Mouse (Mus musculus) thymus, postnatal 0 days (tissue): ENCODE results near the gene Ergic1. TPM values are rescaled to one million over a fixed set of nuclear protein-coding genes. Genes with fewer than 3 reads are reported as not detected.
A peak's percentile ranks its signal among the peaks of the same experiment; 100 is the strongest.

Experiments
- DNase-seq: peaks from one replicate; pipeline ENCODE4 v3.0.0-alpha.2; 2015; ENCODE audit warnings: low spot score
- polyA plus RNA-seq: library from polyadenylated mRNA; unstranded; fragments of >200 nt; fragmentation: Nextera tagmentation; extraction: Ambion mirVana; gene quantifications from 2 replicates; pipeline ENCODE4 v1.2.1, GENCODE M21; 2015

Gene Ergic1
- polyA plus RNA-seq, 1 experiment from 2014 or later, result 64.6 TPM

DNA sequence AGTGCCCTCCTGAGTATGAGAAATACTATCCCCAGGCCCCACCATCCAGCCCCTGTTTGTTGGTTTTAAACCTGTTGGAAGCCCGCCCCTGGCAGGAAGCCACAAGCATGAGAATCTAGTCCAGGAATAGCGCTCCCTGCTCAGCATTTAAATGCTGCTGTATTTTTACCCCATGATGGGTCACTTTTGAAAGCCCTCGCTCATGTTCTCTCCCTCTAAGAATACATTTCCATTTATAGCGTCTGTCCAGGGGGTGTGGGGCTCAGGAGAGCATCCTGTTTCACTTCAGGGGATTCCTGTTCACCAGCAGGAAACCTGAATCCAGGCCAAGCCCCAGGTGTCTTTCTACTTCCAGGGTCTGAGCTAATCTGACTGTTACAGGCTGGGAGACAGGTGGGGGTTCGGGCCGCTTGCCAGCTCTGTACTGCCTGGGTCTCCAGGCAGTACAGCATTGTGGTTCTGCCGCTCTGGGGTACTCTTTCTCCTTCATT is 34.9 kb downstream of the Ergic1 start:
- no peak for DNase-seq

DNA sequence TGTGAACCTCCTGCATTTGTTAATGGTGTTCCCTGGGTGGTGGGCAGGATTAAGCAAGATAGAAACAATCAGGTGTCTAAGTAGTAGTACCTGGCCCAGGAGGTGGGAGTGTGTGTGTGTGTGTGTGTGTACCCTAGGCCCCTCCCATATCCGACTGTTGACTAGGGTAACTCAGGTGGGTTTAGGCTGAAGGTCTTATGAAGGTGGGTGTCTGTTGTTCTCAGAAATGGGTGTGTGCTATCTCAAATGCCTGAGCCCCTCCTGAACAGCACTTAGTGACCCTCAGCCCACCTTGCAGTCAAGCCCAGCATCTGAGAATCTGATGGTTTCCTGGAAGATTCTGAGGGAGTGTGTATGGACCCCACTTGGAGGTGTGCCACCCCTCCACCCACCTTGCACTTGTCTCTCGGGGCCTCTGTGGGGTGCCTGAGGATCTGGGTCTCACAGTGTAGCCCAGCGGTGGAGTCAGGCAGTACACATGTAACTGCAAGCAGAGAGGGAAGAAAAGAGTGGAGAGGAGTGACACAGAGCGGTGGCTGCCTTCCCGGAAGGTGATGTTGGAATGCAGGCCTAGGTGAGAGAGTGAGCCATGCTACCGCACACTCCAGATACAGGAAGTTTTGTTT is 35.7 kb downstream of the Ergic1 start:
- DNase-seq, result peak; percentile 62

DNA sequence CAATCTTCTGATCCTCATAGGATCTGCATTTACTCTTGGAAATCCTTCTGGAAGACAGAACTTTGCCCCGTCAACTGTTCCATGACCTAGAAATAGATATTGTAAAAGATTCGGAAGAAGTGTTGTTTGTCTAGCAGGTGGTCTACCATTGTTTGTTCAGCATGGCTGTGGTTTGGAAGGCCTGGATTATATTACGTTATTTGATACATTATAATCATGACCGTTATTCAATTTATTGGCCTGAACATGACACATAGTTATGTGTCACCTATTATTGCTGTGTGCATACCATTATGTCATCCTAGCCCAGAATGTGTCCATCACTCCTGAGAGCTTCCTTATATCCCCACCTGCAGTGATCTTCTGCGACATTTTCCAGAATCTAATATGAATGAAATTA is 37.6 kb downstream of the Ergic1 start:
- DNase-seq, result no peak

DNA sequence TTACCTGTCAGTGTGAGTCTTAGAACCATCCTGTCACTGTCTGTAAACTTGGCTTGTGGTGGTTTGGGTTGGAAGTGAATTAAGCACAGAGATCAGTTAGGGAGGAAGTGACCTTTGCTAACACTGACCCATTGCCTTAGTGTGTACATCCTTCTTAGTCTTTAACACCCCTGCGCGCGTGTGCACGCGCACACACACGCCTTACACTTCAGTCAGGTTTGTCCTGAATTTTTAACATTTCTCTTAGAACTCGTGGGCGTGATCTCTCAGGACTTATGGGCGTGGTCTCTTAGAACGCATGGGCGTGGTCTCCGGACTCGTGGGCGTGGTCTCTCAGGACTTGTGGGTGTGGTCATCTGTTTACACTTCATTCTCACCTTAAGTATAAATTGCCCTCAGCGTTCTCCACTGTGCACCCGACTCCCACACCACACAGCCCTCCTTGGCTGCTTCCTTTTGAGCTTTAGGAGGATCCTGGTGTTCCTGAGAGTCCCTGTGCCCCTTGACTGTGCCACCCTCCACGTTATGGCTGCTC is 39.7 kb downstream of the Ergic1 start:
- DNase-seq, result no peak

DNA sequence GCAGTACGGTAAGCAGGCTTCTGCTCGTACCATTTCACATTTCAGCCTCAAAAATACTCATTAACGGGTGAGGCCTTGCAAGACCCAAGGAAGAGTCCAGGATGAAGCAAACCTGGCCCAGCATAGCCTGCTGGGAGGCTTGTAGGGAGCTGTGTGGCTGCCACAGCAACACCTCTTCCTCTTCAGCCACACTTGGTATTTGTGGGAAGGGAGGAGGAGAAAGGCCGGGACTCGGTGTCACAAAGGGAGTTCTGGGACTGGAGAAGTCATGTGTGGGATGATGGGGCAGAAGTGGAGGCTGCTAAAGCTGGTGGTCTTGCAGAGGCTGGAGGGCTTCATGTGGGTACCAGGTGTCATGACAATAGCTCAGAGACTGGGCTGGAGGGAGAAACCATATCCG is 40.2 kb downstream of the Ergic1 start:
- no peak for DNase-seq

DNA sequence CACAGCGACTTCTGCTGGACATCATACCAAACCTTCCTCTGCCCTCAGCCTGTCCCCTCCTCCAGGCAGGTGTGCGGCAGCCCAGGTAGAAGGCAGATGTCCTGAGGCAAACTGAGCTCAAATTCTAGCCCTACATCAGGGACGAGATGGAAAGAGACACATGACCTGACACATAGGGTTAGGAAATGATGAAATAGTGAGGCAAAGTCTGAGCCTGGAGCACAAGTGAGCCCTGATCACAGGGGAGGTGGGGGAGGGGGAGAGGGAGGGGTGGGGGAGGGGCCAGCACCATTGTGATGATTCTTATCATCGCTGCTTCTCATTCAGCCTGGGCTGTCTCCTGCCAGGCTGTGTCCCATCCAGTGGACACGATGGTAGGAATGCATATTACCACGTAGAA is 40.6 kb downstream of the Ergic1 start:
- no peak for DNase-seq

DNA sequence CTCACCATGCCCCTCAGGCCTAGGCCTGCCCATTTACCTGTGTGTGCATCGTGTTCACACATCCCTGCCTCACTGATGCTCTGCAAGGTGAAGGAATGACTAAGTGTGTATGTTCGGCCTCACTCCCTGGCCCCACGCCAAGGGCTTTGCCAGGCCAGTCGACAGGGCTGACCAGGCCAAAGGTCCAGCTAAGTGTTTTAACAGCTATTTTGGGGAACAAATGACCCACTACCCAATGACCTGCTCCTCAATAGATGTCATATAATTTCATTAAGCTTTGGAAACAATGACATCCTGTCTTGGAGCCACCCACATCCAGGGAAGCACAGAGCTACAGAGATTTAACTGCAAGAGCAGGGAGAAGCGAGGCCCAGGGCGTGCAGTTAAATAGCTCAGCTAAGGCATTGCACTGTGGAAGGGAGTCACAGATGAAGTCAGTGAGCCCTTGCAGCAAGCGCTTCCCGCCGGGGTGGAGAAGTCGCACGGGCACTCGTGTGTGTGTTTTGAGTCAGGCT is 41.1 kb downstream of the Ergic1 start:
- no peak for DNase-seq

DNA sequence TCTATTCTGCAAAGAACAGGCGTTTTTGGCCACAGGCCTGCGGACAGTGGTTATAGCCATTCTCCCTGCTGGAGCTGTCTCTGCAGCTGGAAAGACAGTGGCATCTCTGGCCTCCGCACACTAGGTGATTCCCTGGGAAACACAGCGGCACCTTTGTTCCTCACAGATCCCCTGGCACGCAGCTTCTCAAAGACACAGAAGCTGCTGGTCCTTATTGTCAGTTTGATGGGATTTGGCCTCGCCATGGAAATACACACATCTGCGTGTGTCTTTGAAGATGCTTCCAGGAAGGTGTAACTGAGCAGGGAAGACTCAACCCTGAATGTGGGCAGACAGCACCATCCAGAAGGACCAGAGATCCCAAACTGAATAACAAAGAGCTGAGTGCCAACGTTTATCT is 42.0 kb downstream of the Ergic1 start:
- no peak for DNase-seq

DNA sequence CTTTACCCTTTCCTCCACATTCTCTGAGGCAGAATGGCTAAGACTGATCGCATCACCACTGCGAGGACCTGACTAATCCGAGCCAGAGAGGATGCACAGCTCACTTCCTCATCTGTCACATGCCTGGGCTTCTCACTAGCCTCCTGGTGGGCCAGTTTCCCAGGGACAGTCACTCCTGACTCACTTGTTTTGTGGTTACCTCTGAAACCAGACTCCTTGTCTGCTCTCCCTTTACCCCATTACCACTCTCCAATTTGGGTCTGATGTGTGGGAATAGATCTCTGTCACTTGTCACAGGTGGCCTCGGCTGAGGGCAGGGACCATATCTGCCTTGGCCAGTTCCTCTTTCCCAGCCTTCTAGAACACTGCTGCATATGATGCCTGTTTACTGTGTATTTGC is 44.3 kb downstream of the Ergic1 start:
- DNase-seq, result no peak

DNA sequence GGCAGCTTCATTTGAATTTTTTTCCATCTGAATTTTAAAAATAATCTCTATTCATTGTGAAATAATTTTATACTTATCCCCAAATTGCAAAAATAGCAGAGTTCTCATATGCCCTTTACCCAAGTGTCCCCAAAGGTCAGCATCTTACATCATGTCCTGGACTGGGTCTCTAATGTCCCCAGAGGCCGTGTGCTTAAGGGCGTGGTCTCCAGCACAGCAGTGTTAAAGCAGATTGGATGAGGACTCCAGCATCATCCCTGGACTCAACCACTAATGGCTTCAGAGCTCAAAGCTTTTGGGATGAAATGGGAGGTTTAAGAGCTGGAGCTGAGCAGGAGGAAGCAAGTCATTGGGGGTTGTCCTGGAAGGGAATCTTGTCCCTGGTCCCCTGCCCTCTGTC is 45.2 kb downstream of the Ergic1 start:
- DNase-seq, result no peak

DNA sequence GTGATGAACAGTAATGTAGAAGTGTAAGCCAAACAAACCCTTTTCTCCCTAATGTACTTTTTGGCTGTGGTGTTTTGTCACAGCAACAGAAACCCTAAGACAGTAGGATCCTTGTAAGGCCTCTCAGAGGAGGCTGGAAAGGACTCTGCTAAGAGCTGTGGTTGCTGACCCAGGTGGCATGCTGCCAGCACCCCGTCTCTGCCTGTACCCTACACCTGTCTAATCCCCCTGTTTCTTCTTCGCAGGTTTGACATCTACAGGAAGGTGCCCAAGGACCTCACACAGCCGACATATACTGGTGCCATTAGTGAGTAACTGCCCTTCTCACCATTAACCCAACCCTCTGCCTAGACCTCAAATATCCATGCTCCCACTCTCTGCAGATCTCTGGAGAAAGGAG is 47.1 kb downstream of the Ergic1 start:
- DNase-seq, result no peak

DNA sequence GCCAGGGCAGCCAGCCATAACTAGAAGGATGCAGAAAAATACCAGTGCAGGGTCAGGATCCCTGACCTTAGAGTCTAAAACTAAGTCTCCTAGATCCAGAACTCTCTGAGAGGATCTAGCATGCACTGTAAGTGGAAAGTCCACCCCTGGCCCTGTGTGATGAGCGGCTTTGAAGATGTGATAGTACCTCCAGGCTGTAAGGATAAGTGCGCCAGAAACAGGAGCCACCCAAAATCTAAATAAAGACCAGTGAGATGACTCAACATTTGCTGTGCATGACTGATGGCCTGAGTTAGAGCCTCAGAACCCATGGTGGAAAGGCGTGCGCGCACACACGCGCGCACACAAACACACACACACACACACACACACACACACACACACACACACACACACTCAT is 47.6 kb downstream of the Ergic1 start:
- no peak for DNase-seq

DNA sequence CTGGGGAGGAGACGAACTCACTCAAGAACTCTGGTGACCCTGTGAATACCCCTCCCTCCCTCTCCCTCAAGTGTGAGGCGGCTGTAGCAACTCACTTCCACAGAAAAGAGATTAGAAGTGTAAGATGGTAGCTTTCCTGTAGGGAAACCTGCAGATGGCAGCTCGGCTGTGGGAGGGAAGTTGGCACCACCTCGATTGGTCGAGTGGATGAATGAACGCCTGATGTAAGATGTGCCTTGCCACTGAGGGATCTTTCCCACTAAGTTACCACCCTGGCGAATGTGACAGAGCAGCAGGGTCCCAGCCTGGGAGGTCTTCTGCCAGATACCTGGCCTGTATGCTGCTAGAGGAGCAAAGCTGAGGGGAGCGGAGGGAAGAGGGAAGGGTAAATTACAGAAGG is 48.5 kb downstream of the Ergic1 start:
- DNase-seq, result no peak

DNA sequence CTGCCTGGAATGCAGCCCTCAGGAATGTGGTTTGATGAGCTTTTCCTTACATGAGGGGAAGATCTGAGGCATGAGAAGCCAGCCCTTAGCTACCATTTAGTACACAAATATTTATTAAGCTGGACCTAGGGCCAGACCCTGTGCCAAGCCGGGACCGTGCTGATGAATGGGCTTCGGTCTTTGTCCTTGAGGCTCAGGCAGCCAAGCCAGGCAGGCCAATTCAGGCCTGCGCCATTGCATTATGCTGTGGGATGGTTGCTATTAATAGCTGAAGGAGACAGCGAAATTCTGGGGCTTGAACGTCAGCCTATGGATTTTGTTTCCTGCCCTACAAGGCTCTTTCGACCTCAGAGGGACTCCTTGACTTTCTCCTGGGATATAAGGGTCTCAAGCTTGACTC is 50.0 kb downstream of the Ergic1 start:
- DNase-seq, result no peak

DNA sequence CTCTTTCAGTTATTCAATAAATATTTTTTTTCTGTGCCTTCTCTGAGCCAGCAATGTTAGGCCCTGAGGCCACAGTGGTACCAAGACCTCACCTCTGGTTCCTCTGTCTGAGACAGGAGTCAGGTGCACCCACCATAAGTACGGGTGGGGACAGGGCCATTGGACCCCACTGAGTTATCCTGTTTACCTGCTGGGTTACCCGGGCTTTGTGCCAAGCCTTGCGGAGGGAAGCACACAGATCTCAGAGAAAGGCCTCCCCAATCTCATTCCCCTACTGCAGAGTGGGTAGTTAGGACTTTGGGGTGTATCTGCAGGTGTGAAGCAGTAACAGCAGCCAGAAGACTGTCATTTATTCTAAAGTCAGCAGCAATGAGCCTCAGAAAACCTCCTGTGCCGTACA is 50.6 kb downstream of the Ergic1 start:
- no peak for DNase-seq

DNA sequence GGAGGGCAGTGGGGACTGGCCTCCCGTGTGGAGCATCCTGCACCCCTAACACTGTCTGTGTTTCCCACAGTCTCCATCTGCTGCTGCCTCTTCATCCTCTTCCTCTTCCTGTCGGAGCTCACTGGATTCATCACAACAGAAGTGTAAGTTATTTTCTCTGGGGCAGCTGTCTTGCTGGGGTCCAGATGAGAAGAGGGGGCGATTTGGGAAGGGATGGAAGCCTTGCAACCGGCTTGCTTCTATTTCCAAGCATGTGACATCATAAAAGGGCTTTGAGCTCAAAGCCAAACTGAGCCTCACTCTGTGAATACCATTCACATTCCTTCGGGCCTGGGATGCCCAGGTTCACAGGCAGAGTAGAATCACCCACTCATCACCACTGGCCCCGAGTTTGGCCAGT is 53.0 kb downstream of the Ergic1 start:
- DNase-seq, result no peak

DNA sequence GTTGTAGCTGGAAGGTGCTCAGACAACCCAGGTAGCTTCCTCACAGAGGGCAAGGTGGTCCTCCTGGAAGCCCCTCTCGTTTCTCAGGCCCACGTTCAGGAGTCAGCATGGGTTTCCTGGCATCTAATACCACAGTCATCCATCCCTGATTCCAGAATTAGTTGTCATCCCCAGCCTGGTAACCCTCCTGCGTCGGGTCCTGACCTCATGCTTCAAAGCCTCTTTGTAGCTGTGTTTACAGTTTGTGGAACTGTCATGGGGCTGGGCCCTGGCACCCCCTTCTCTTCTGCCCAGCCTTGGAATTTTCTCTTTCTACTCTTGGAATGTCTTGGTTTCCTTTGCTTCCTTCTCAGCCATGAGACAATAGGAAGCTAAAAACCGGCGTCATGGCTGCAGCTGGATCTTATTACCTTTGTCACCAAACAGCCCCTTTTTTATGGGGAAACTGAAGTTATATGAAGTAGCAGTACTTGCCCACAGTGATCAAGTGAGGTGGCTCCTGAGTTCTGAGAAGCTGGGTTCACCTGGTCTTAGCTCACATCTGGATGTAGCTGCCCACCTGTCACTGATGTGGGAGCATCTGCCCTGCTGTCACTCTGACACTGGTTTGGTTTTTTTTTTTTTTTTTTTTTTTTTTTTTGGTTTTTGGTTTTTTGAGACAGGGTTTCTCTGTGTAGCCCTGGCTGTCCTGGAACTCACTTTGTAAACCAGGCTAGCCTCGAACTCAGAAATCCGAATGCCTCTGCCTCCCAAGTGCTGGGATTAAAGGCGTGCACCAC is 53.6 kb downstream of the Ergic1 start:
- DNase-seq, result no peak

DNA sequence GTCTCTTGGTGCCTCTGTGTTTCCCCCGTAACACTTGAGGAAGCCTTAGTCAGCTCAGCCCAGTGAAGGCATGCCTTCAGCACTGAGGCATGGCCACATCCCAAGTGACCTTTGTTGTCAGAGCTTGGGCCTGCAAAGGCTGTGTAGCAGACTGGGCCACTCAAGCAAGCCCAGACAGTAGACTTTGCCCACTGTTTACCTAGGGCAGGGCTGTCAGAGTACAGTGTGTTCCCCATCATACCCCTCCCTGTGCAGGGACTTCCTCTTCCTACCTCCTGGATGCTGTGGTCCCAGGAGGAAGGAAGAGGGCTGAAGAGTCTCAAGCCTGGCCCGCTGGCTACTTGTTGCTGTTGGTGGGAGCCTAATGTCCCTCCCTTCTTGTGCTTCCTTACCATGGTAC is 55.4 kb downstream of the Ergic1 start:
- no peak for DNase-seq

DNA sequence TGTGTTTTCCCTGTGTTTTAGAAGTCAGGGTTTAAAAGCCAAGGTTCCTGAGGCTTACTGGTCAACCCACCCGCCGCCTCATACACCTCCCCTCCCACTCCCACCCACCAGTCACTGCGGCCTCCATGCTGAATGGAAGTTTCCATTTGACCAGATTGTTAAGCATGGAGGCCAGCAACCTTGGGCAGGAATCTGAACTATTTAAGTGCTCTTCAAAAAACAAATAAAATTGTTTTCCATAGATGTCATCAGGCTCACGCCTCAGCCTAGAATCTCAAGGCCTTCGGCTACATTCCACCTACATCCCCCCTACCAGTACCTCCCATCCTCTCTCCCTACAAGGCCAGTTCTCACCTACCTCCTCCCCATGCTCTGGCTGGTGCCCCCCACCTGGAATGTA is 57.2 kb downstream of the Ergic1 start:
- no peak for DNase-seq

DNA sequence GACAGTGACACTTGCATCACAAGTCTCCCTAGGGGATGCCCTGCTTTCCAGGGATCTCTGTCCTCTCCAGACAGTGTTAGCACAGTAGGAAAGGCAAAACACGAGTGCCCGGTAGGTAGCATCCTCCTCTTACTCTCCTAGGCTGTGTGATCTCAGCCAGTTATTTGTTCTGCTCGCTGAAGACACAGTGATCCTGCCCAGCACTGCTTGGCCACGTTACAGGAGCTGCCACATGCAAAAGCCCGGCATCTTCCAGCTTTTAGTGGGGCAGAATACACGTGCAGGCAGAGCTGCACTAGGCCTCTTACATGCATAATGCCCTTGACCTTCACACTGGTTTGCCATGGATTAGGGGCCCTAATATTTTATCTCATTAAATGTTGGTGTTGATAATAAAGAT is 58.3 kb downstream of the Ergic1 start:
- no peak for DNase-seq

DNA sequence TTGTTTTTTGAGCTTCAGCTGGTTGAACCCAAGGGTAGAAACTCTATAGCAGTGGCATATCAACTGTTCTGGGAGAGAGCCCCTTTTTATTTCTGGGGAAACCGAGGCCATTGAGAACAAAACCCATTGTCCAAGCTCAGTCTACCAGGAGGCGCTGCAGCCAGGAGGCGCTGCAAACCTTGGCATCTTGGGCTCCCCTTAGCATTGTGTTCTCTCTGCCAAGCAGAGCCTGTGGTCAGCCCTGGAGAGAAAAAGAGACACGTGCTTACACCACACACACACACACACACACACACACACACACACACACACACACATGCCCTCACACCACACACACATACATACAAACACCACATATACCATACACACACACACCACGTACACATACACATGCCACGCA is 59.0 kb downstream of the Ergic1 start:
- no peak for DNase-seq
